Mouse (Mus musculus) embryonic facial prominence, embryonic 12.5 days (tissue): ENCODE data around the gene Jchain. TPM values are rescaled to one million over a fixed set of nuclear protein-coding genes. Genes with fewer than 3 reads are reported as not detected.
A peak's percentile ranks its signal among the peaks of the same experiment; 100 is the strongest.
"Not testable (repeated sequence)": the region's sequence is repeated elsewhere in the genome, so short reads cannot be mapped to it uniquely, and the experiment has no call there.

Experiments
- ATAC-seq: fragments of 200-750 bp; cut with Nextera tagmentation; 2 replicates; pipeline ENCODE4 v1.8.0; 2017; ENCODE audit not compliant: insufficient number of reproducible peaks, insufficient read depth, low FRiP score, low TSS enrichment
- H3K27ac ChIP-seq: fragments of 300-500 bp; sonication (generic); 2 replicates; pipeline ENCODE4 v1.5.1; 2016; ENCODE audit warnings: mild to moderate bottlenecking
- H3K27me3 ChIP-seq: fragments of 300-500 bp; sonication (generic); 2 replicates; pipeline ENCODE4 v1.6.1; 2016; ENCODE audit warnings: mild to moderate bottlenecking, moderate library complexity
- H3K36me3 ChIP-seq: fragments of 300-500 bp; sonication (generic); 2 replicates; pipeline ENCODE4 v1.6.1; 2016; ENCODE audit warnings: mild to moderate bottlenecking
- H3K4me1 ChIP-seq: fragments of 300-500 bp; sonication (generic); 2 replicates; pipeline ENCODE4 v1.6.1; 2016
- H3K4me2 ChIP-seq: fragments of 300-500 bp; sonication (generic); replicated peaks from 2 replicates; pipeline ENCODE4 v1.6.1; 2016; ENCODE audit warnings: mild to moderate bottlenecking, moderate library complexity
- H3K4me3 ChIP-seq: fragments of 300-500 bp; sonication (generic); 2 replicates; pipeline ENCODE4 v1.5.1; 2016; ENCODE audit warnings: mild to moderate bottlenecking
- H3K9ac ChIP-seq: fragments of 300-500 bp; sonication (generic); 2 replicates; pipeline ENCODE4 v1.6.1; 2016; ENCODE audit warnings: mild to moderate bottlenecking, moderate library complexity
- H3K9me3 ChIP-seq: fragments of 300-500 bp; sonication (generic); 2 replicates; pipeline ENCODE4 v1.6.1; 2016; ENCODE audit warnings: mild to moderate bottlenecking, moderate library complexity
- WGBS: fragments of 180-500 bp; shearing (Covaris S2); methylation state at CpG from one replicate; pipeline ENCODE4 v1.1.7; 2016; 5-methylcytosine and 5-hydroxymethylcytosine counted together
- polyA plus RNA-seq: library from polyadenylated mRNA; unstranded; fragments of >200 nt; fragmentation: Nextera tagmentation; extraction: Ambion mirVana; gene quantifications from 2 replicates; pipeline ENCODE4 v1.2.1, GENCODE M21; 2016

The Jchain gene
- polyA plus RNA-seq, 1 experiment from 2014 or later: 0.23 TPM

- no peak for ATAC-seq
- no peaks in the 10 kb centered on the region for H3K27me3 ChIP-seq
- no peak overlapping the region for H3K4me2 ChIP-seq
- H3K4me3 ChIP-seq: no peak overlapping the region
- H3K36me3 ChIP-seq: peaks cover 4% of the 10 kb centered on the region
- no peaks in the 10 kb centered on the region for H3K9me3 ChIP-seq
- no peak overlapping the region for H3K27ac ChIP-seq
- H3K9ac ChIP-seq: no peak overlapping the region
- WGBS: 17% methylated on average over 1 of the region's 1 CpGs
- H3K4me1 ChIP-seq: peaks cover 13% of the 10 kb centered on the region
These were observed 31.3 kb upstream of the Jchain start for GRCm38 (mm10) chr5:88558991-88559390.

GRCm38 (mm10) chr5:88554086-88554886, 26.6 kb upstream of the Jchain start, which contains the start of gene Utp3:
Utp3 (plus strand) TSS chr5:88554462.
- ATAC-seq: peak; percentile 94
- Histone ChIP-seq H3K4me2 (peak within 1 kb of the TSS; percentile 96), H3K27me3 (no peaks in the 10 kb centered on the region), H3K9ac (peak within 1 kb of the TSS; percentile 87), H3K27ac (peak within 1 kb of the TSS; percentile 93), H3K4me3 (peak within 1 kb of the TSS; percentile 91), H3K4me1 (peaks cover 13% of the 10 kb centered on the region), H3K9me3 (no peaks in the 10 kb centered on the region), H3K36me3 (peaks cover 4% of the 10 kb centered on the region)
- WGBS: under 1% methylated on average over 75 of the region's 76 CpGs

GRCm38 (mm10) chr5:88553271-88554085, 25.8 kb upstream of the Jchain start:
- H3K27me3 ChIP-seq: no peaks in the 10 kb centered on the region
- H3K27ac ChIP-seq: peak overlapping the region; percentile 93
- 8% methylated on average over 29 of the region's 29 CpGs for WGBS
- H3K4me1 ChIP-seq: peaks cover 13% of the 10 kb centered on the region
- H3K9me3 ChIP-seq: no peaks in the 10 kb centered on the region
- H3K36me3 ChIP-seq: peaks cover 4% of the 10 kb centered on the region
- peak overlapping the region; percentile 91 for H3K4me3 ChIP-seq
- peak overlapping the region; percentile 53 for H3K4me2 ChIP-seq
- ATAC-seq: peak; percentile 8; the same call in 1 of the 2 replicates
- H3K9ac ChIP-seq: peak overlapping the region; percentile 67

GRCm38 (mm10) chr5:88545536-88545935, 17.8 kb upstream of the Jchain start:
- Histone ChIP-seq H3K27me3 (no peaks in the 10 kb centered on the region), H3K4me1 (no peaks in the 10 kb centered on the region), H3K36me3 (no peaks in the 10 kb centered on the region), H3K9me3 (no peaks in the 10 kb centered on the region), H3K4me2 (no peak overlapping the region), H3K9ac (no peak overlapping the region), H3K27ac (no peak overlapping the region), H3K4me3 (no peak overlapping the region)
- WGBS: 83% methylated on average over 7 of the region's 7 CpGs
- no peak for ATAC-seq

- not testable (repeated sequence) for ATAC-seq, H3K4me3 ChIP-seq, H3K4me1 ChIP-seq, H3K27ac ChIP-seq, H3K36me3 ChIP-seq, H3K9ac ChIP-seq, H3K27me3 ChIP-seq, H3K9me3 ChIP-seq, H3K4me2 ChIP-seq
- 88% methylated on average over 1 of the region's 1 CpGs for WGBS
These were observed 16.7 kb upstream of the Jchain start for GRCm38 (mm10) chr5:88544411-88544810.

GRCm38 (mm10) chr5:88542651-88543282, 15.1 kb upstream of the Jchain start:
- Histone ChIP-seq H3K27me3 (no peaks in the 10 kb centered on the region), H3K4me2 (no peak overlapping the region), H3K9ac (no peak overlapping the region), H3K27ac (no peak overlapping the region), H3K4me1 (no peaks in the 10 kb centered on the region), H3K9me3 (no peaks in the 10 kb centered on the region), H3K4me3 (no peak overlapping the region), H3K36me3 (no peaks in the 10 kb centered on the region)
- peak; percentile 75; the same call in 1 of the 2 replicates for ATAC-seq
- WGBS: 60% methylated on average over 5 of the region's 5 CpGs

GRCm38 (mm10) chr5:88540845-88541244, 13.2 kb upstream of the Jchain start:
- Histone ChIP-seq H3K36me3 (no peaks in the 10 kb centered on the region), H3K27ac (no peak overlapping the region), H3K9ac (no peak overlapping the region), H3K4me3 (no peak overlapping the region), H3K9me3 (no peaks in the 10 kb centered on the region), H3K4me2 (no peak overlapping the region), H3K27me3 (no peaks in the 10 kb centered on the region), H3K4me1 (no peaks in the 10 kb centered on the region)
- ATAC-seq: no peak

- no peak overlapping the region for H3K4me3 ChIP-seq
- no peaks in the 10 kb centered on the region for H3K9me3 ChIP-seq
- no peaks in the 10 kb centered on the region for H3K36me3 ChIP-seq
- H3K4me1 ChIP-seq: no peaks in the 10 kb centered on the region
- H3K27ac ChIP-seq: no peak overlapping the region
- H3K4me2 ChIP-seq: no peak overlapping the region
- WGBS: 68% methylated on average over 3 of the region's 3 CpGs
- H3K9ac ChIP-seq: no peak overlapping the region
- H3K27me3 ChIP-seq: no peaks in the 10 kb centered on the region
- ATAC-seq: no peak
These were observed 7.0 kb upstream of the Jchain start for GRCm38 (mm10) chr5:88534697-88535096.

GRCm38 (mm10) chr5:88530908-88531307, 3.2 kb upstream of the Jchain start:
- no peak overlapping the region for H3K9ac ChIP-seq
- H3K4me3 ChIP-seq: no peak overlapping the region
- no peak overlapping the region for H3K4me2 ChIP-seq
- no peaks in the 10 kb centered on the region for H3K4me1 ChIP-seq
- no peaks in the 10 kb centered on the region for H3K27me3 ChIP-seq
- H3K36me3 ChIP-seq: no peaks in the 10 kb centered on the region
- H3K9me3 ChIP-seq: no peaks in the 10 kb centered on the region
- no peak overlapping the region for H3K27ac ChIP-seq
- ATAC-seq: no peak
- 65% methylated on average over 1 of the region's 1 CpGs for WGBS

GRCm38 (mm10) chr5:88519232-88519631, 8.5 kb downstream of the Jchain start:
- Histone ChIP-seq H3K9me3 (no peaks in the 10 kb centered on the region), H3K4me1 (no peaks in the 10 kb centered on the region), H3K4me3 (no peak overlapping the region), H3K27ac (no peak overlapping the region), H3K4me2 (no peak overlapping the region), H3K9ac (no peak overlapping the region), H3K36me3 (no peaks in the 10 kb centered on the region), H3K27me3 (no peaks in the 10 kb centered on the region)
- ATAC-seq: no peak
- 2% methylated on average over 2 of the region's 2 CpGs for WGBS

- Histone ChIP-seq H3K36me3 (no peaks in the 10 kb centered on the region), H3K9ac (no peak overlapping the region), H3K4me2 (no peak overlapping the region), H3K4me3 (no peak overlapping the region), H3K9me3 (no peaks in the 10 kb centered on the region), H3K27ac (no peak overlapping the region), H3K4me1 (no peaks in the 10 kb centered on the region), H3K27me3 (no peaks in the 10 kb centered on the region)
- no peak for ATAC-seq
- 86% methylated on average over 1 of the region's 1 CpGs for WGBS
These were observed 18.7 kb downstream of the Jchain start for GRCm38 (mm10) chr5:88508990-88509389.
